Mouse (Mus musculus): ENCODE data around the gene Foxn2.

GRCm38 (mm10) chr17:88509999-88510398 lies 69.5 kb downstream of the Foxn2 start:
- TF ChIP-seq CTCF (IDR thresholded peaks at IDR 0.05; ENCODE audit: insufficient read depth, low read length) (no peak), POLR2A (IDR thresholded peaks at IDR 0.05; ENCODE audit: borderline replicate concordance, extremely low read depth, low read depth, low read length) (no peak)
